Mouse (Mus musculus) skeletal muscle tissue, adult 2 months (tissue): ENCODE data around the gene Olfr138.

Experiments used
- DNase-seq: peaks from one replicate; pipeline ENCODE4 v3.0.0-alpha.2; 2012; ENCODE audit warnings: low read depth, low spot score

Gene Olfr138

GRCm38 (mm10) chr17:38260735-38261134 lies at the start of gene Olfr138:
Gene Olfr138, plus strand, starts transcription at chr17:38261035.
- DNase-seq = no peak

GRCm38 (mm10) chr17:38307470-38307869 lies 46.6 kb downstream of the Olfr138 start, which contains the start of gene Olfr137:
Gene Olfr137, minus strand, starts transcription at chr17:38307570.
- DNase-seq = no peak
